Comparison of ENCODE assay signal across 31 mouse cellular contexts in the genomic region with DNA sequence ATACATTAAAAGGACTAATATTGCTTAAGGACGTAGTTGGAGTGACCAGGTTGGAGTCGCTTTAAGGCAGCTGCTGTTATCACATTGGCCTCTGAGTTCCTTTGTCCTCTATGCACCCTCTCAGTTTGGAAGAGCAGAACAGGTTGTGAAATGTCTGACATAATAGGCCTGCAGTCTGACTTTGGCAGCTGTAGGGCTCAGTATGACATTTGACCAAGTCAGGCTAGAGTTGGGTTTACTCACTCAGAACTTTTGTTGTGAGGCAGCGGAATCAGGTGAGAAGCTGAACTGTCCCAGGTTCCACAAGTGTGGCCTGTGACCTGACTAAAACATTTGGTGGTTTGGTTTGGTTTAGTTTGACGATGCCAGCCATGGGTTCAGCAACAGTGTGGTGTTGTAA. TPM values are rescaled to one million over a fixed set of nuclear protein-coding genes. Genes with fewer than 3 reads are reported as not detected.
DNase-seq lines count a peak whose midpoint lies in the region; ATAC-seq and TF ChIP-seq lines count a peak whose summit lies in the region.
"Had no signal": no experiment of that assay in that cellular context is flagged by ENCODE, and none has a peak within 500 bp of the region (broad histone marks: within the 10 kb centered on the region; RNA-seq: fewer than 3 reads in every experiment).

No protein-coding gene starts in this region.

- no peak overlapping the region for H3K4me2 ChIP-seq in forebrain, embryonic 11.5 days (ENCODE audit: low read depth, low read length, severe bottlenecking)
- H3K4me2 ChIP-seq in liver, embryonic 14.5 days (ENCODE audit: low read depth): no peak overlapping the region
- H3K4me2 ChIP-seq: embryonic facial prominence, embryonic 15.5 days; forebrain, embryonic 13.5 days; heart, embryonic 13.5 days; hindbrain, embryonic 12.5 days; kidney, embryonic 15.5 days; limb, embryonic 13.5 days; lung, embryonic 15.5 days; midbrain, embryonic 13.5 days had no signal

- no peaks in the 10 kb centered on the region; the same call in 1 of the 2 replicates for H3K4me1 ChIP-seq in forebrain, embryonic 11.5 days (replicated peaks; ENCODE audit: control insufficient read depth, insufficient read depth, low read length)
- H3K4me1 ChIP-seq in forebrain, embryonic 10.5 days: peaks cover 13% of the 10 kb centered on the region
- no peaks in the 10 kb centered on the region for H3K4me1 ChIP-seq in liver, embryonic 14.5 days (replicated peaks; ENCODE audit: control insufficient read depth in 2 of 2, insufficient read depth in 2 of 2, low read length in 1 of 2)
- H3K4me1 ChIP-seq: embryonic facial prominence, embryonic 15.5 days had no signal

- DNase-seq in forebrain, embryonic 11.5 days (ENCODE audit: low spot score): peak; percentile 26
- DNase-seq in forebrain, embryonic 10.5 days (ENCODE audit: extremely low spot score, low spot score): no peak
- DNase-seq in liver, embryonic 14.5 days (ENCODE audit: low read depth in 3 of 3, low spot score in 3 of 3): peak in 1 of 3 experiments; percentile 23
- no peak for DNase-seq in liver
- DNase-seq in gonadal fat pad, adult 2 months (ENCODE audit: low read depth): peak; percentile 42
- no peak for DNase-seq in layer of hippocampus, adult 2 months (ENCODE audit: low spot score in 2 of 2)
- DNase-seq in thymus, postnatal 10 days (ENCODE audit: low spot score in 2 of 2): no peak
- DNase-seq: B cell, adult 2 months; cerebellum, adult 8-10 months; gastrocnemius, postnatal 36 days; kidney, postnatal 36 days; layer of hippocampus, adult 9-11 months; lung, postnatal 36 days; thymus, postnatal 14 days had no signal

- TF ChIP-seq EP300 in liver, embryonic 14.5 days (IDR thresholded peaks at IDR 0.05; ENCODE audit: low read depth): no peak

- TF ChIP-seq CTCF in liver, embryonic 14.5 days (IDR thresholded peaks at IDR 0.05; ENCODE audit: low read depth): no peak
- TF ChIP-seq CTCF in layer of hippocampus, adult 2 months (conservative IDR thresholded peaks at IDR 0.05): no peak

- H3K9me3 ChIP-seq in forebrain, embryonic 11.5 days (ENCODE audit: control insufficient read depth, low read length): no peaks in the 10 kb centered on the region
- no peaks in the 10 kb centered on the region for H3K9me3 ChIP-seq in forebrain, embryonic 10.5 days
- no peaks in the 10 kb centered on the region for H3K9me3 ChIP-seq in liver, embryonic 14.5 days (ENCODE audit: control insufficient read depth, low read length)
- H3K9me3 ChIP-seq: embryonic facial prominence, embryonic 15.5 days; forebrain, embryonic 13.5 days; heart, embryonic 13.5 days; hindbrain, embryonic 12.5 days; kidney, embryonic 15.5 days; limb, embryonic 13.5 days; lung, embryonic 15.5 days; midbrain, embryonic 13.5 days had no signal

- H3K27ac ChIP-seq in forebrain, embryonic 11.5 days (ENCODE audit: low read depth, low read length): no peak overlapping the region
- no peak overlapping the region for H3K27ac ChIP-seq in forebrain, embryonic 10.5 days
- H3K27ac ChIP-seq in liver, embryonic 14.5 days: no peak overlapping the region
- no peak overlapping the region for H3K27ac ChIP-seq in layer of hippocampus, adult 2 months
- H3K27ac ChIP-seq: embryonic facial prominence, embryonic 15.5 days; forebrain, embryonic 13.5 days; heart, embryonic 13.5 days; hindbrain, embryonic 12.5 days; kidney, embryonic 15.5 days; limb, embryonic 13.5 days; lung, embryonic 15.5 days; midbrain, embryonic 13.5 days; stomach, postnatal 0 days had no signal

- 89% methylated on average over 4 of the region's 4 CpGs for WGBS in forebrain, embryonic 11.5 days
- WGBS in forebrain, embryonic 10.5 days: 91% methylated on average over 4 of the region's 4 CpGs
- WGBS in liver, embryonic 14.5 days (ENCODE audit: insufficient replicate concordance): 55% methylated on average over 4 of the region's 4 CpGs

- H3K4me3 ChIP-seq in forebrain, embryonic 11.5 days (ENCODE audit: low read depth, low read length): no peak overlapping the region
- H3K4me3 ChIP-seq in forebrain, embryonic 10.5 days: no peak overlapping the region
- H3K4me3 ChIP-seq in liver, embryonic 14.5 days (ENCODE audit: insufficient read depth in 1 of 2, low read depth in 2 of 2, low read length in 2 of 2): no peak overlapping the region
- no peak overlapping the region for H3K4me3 ChIP-seq in layer of hippocampus, adult 2 months
- H3K4me3 ChIP-seq: embryonic facial prominence, embryonic 15.5 days; forebrain, embryonic 13.5 days; heart, embryonic 13.5 days; hindbrain, embryonic 12.5 days; kidney, embryonic 15.5 days; limb, embryonic 13.5 days; lung, embryonic 15.5 days; megakaryocyte, embryonic 14.5 days; midbrain, embryonic 13.5 days had no signal

- ATAC-seq in forebrain, embryonic 11.5 days (replicated peaks; ENCODE audit: low FRiP score): no peak
- ATAC-seq in liver, embryonic 14.5 days (ENCODE audit: insufficient read depth): peak; percentile 40
- ATAC-seq: forebrain, embryonic 13.5 days; intestine, postnatal 0 days; midbrain, embryonic 13.5 days had no signal

- no peaks in the 10 kb centered on the region for H3K36me3 ChIP-seq in forebrain, embryonic 11.5 days (ENCODE audit: control insufficient read depth, insufficient read depth, low read length)
- no peaks in the 10 kb centered on the region for H3K36me3 ChIP-seq in forebrain, embryonic 10.5 days (replicated peaks)
- H3K36me3 ChIP-seq in liver, embryonic 14.5 days (replicated peaks; ENCODE audit: control insufficient read depth, insufficient read depth, low read depth): no peaks in the 10 kb centered on the region
- H3K36me3 ChIP-seq: embryonic facial prominence, embryonic 15.5 days; G1E; heart, embryonic 13.5 days; hindbrain, embryonic 12.5 days; kidney, embryonic 15.5 days; limb, embryonic 13.5 days; lung, embryonic 15.5 days; midbrain, embryonic 13.5 days had no signal

- H3K9ac ChIP-seq in forebrain, embryonic 11.5 days (ENCODE audit: low read length): no peak overlapping the region
- no peak overlapping the region for H3K9ac ChIP-seq in liver, embryonic 14.5 days (replicated peaks)
- H3K9ac ChIP-seq: embryonic facial prominence, embryonic 15.5 days; forebrain, embryonic 13.5 days; heart, embryonic 13.5 days; hindbrain, embryonic 12.5 days; kidney, embryonic 15.5 days; limb, embryonic 13.5 days; lung, embryonic 15.5 days; midbrain, embryonic 13.5 days had no signal

- peaks cover 6% of the 10 kb centered on the region; the same call in 1 of the 2 replicates for H3K27me3 ChIP-seq in forebrain, embryonic 11.5 days (ENCODE audit: control insufficient read depth, insufficient read depth, low read length)
- peaks cover 14% of the 10 kb centered on the region for H3K27me3 ChIP-seq in forebrain, embryonic 10.5 days (ENCODE audit: poor library complexity, severe bottlenecking)
- H3K27me3 ChIP-seq in liver, embryonic 14.5 days (ENCODE audit: control insufficient read depth, insufficient read depth, low read length): peaks cover 18% of the 10 kb centered on the region
- H3K27me3 ChIP-seq: CH12.LX; embryonic facial prominence, embryonic 15.5 days had no signal

RNA-seq across cellular contexts. Expression of a gene that starts 4.9 kb away (rescaled TPM):
- 2.9 and 3.0 TPM in 2 replicates for polyA plus RNA-seq in forebrain, embryonic 11.5 days (2014; fragmentation: Nextera tagmentation; extraction: Ambion mirVana)
- 3.6 and 4.7 TPM in 2 replicates for polyA plus RNA-seq in forebrain, embryonic 10.5 days (2016; fragmentation: Nextera tagmentation; extraction: Ambion mirVana)
- polyA plus RNA-seq in liver, embryonic 14.5 days (2012; rRNA removed): 0.25 and 0.35 TPM in 2 replicates
- polyA plus RNA-seq in liver, embryonic 14.5 days (2014; fragmentation: Nextera tagmentation; extraction: Ambion mirVana): 0.35 and 0.63 TPM in 2 replicates
- polyA plus RNA-seq in gonadal fat pad, adult 2 months (2012; rRNA removed): not detected in 2 replicates
- total RNA-seq in layer of hippocampus, adult 2 months (2021): 10 to 100 TPM; 10.7 to 12.5 TPM
- total RNA-seq: CH12.LX; gastrocnemius, adult 18-20 months; monocyte, adult 5-6 weeks; neutrophil, adult 5-6 weeks had no signal
- polyA plus RNA-seq: small intestine, adult 2 months had no signal

RNA-seq across cellular contexts. Expression of a gene that starts 57.4 kb away (rescaled TPM):
- polyA plus RNA-seq in forebrain, embryonic 11.5 days (2014; fragmentation: Nextera tagmentation; extraction: Ambion mirVana): 19.8 and 21.7 TPM in 2 replicates
- polyA plus RNA-seq in forebrain, embryonic 10.5 days (2016; fragmentation: Nextera tagmentation; extraction: Ambion mirVana): 26.8 and 29.4 TPM in 2 replicates
- 2.5 and 4.3 TPM in 2 replicates for polyA plus RNA-seq in liver, embryonic 14.5 days (2012; rRNA removed)
- 8.8 and 10.3 TPM in 2 replicates for polyA plus RNA-seq in liver, embryonic 14.5 days (2014; fragmentation: Nextera tagmentation; extraction: Ambion mirVana)
- polyA plus RNA-seq in gonadal fat pad, adult 2 months (2012; rRNA removed): 5.3 and 6.0 TPM in 2 replicates
- total RNA-seq in layer of hippocampus, adult 2 months (2021): 1 to 10 TPM; 7.5 to 9.1 TPM

Comparison
In these comparisons a context has a peak if more than half of its experiments do, and no peak if none do; other contexts are left out.
1. DNase-seq: peak in forebrain, embryonic 11.5 days (single experiment) and gonadal fat pad, adult 2 months (single experiment); none in forebrain, embryonic 10.5 days (single experiment), liver (single experiment), layer of hippocampus, adult 2 months (0 of 2) and thymus, postnatal 10 days (0 of 2).